Mouse (Mus musculus): Measurements from ENCODE around the gene Nhlh1.

DNA sequence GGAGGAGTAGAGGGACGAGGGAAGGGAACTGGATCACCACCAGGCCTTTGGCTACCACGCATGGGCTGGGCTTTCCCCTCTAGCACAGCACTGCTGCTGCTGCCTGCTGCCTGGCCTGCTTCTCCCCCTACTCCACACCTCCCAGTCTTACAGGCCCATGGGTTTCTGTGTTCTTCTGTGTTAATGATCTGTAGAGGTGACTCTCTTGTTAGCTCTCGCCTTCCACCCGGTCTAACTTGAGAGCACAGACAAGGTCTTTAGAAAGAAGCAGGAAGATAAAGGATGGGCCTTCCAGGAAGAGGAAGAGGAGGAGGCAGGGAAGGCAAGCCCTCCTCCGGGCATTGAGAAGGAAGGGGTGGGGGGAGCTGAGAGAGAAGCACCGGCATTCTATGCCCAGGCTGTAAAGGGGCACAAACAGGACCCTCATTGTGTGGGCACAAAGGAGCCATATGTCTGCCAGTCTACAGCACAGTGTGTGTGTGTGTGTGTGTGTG, 9.1 kb downstream of the Nhlh1 start:
- TF ChIP-seq CTCF (IDR thresholded peaks at IDR 0.05; ENCODE audit: borderline replicate concordance, insufficient read depth, low read depth, low read length), result no peak
- no peak for TF ChIP-seq POLR2A (IDR thresholded peaks at IDR 0.05; ENCODE audit: borderline replicate concordance, insufficient read depth, low read length)
